Mouse (Mus musculus) lung, postnatal 0 days (tissue): ENCODE data around the gene Maco1. TPM values are rescaled to one million over a fixed set of nuclear protein-coding genes. Genes with fewer than 3 reads are reported as not detected.
"Not testable (repeated sequence)": the region's sequence is repeated elsewhere in the genome, so short reads cannot be mapped to it uniquely, and the experiment has no call there.

Experiments
- ATAC-seq: fragments of 200-750 bp; cut with Nextera tagmentation; 2 replicates; pipeline ENCODE4 v1.8.0; 2017; ENCODE audit warnings: moderate library complexity
- DNase-seq: peaks from one replicate; pipeline ENCODE4 v3.0.0-alpha.2; 2016; ENCODE audit warnings: low spot score
- H3K27ac ChIP-seq: fragments of 300-500 bp; sonication (generic); 2 replicates; pipeline ENCODE4 v1.5.1; 2014; ENCODE audit warnings: antibody characterized with exemption, mild to moderate bottlenecking, low read length, mixed read lengths
- H3K27me3 ChIP-seq: fragments of 300-500 bp; sonication (generic); replicated peaks from 2 replicates; pipeline ENCODE4 v1.6.1; 2014; ENCODE audit warnings: low read length, mixed read lengths; ENCODE audit not compliant: insufficient read depth
- H3K36me3 ChIP-seq: fragments of 300-500 bp; sonication (generic); 2 replicates; pipeline ENCODE4 v1.6.1; 2014; ENCODE audit warnings: low read length, mixed read lengths; ENCODE audit not compliant: insufficient read depth
- H3K4me1 ChIP-seq: fragments of 300-500 bp; sonication (generic); 2 replicates; pipeline ENCODE4 v1.6.1; 2014; ENCODE audit warnings: antibody characterized with exemption, low read depth, low read length, mixed read lengths; ENCODE audit not compliant: insufficient read depth
- H3K4me2 ChIP-seq: fragments of 300-500 bp; sonication (generic); replicated peaks from 2 replicates; pipeline ENCODE4 v1.6.1; 2014; ENCODE audit warnings: low read depth, mild to moderate bottlenecking, low read length, moderate library complexity, mixed read lengths
- H3K4me3 ChIP-seq: fragments of 300-500 bp; sonication (generic); 2 replicates; pipeline ENCODE4 v1.5.1; 2014; ENCODE audit warnings: low read depth, low read length
- H3K9ac ChIP-seq: fragments of 300-500 bp; sonication (generic); replicated peaks from 2 replicates; pipeline ENCODE4 v1.6.1; 2014; ENCODE audit warnings: low read depth, mild to moderate bottlenecking
- H3K9me3 ChIP-seq: fragments of 300-500 bp; sonication (generic); 2 replicates; pipeline ENCODE4 v1.6.1; 2016; ENCODE audit warnings: low read length, mixed read lengths
- CTCF ChIP-seq: IDR thresholded peaks from 2 replicates; pipeline ENCODE4 v1.5.1; 2016; ENCODE audit warnings: antibody characterized with exemption, mild to moderate bottlenecking
- EP300 ChIP-seq: IDR thresholded peaks from 2 replicates; pipeline ENCODE4 v1.6.1; 2016; ENCODE audit warnings: antibody characterized with exemption, mild to moderate bottlenecking, control low read depth
- WGBS: fragments of 180-500 bp; shearing (Covaris S2); extraction: QIAGEN DNeasy Blood & Tissue Kit; methylation state at CpG from one replicate; pipeline ENCODE4 v1.1.7; 2014; 5-methylcytosine and 5-hydroxymethylcytosine counted together
- polyA plus RNA-seq: library from polyadenylated mRNA; unstranded; fragments of >200 nt; fragmentation: Nextera tagmentation; extraction: Ambion mirVana; gene quantifications from 2 replicates; pipeline ENCODE4 v1.2.1, GENCODE M21; 2015

Gene Maco1
- polyA plus RNA-seq, 1 experiment from 2014 or later = 33.1 TPM

DNA sequence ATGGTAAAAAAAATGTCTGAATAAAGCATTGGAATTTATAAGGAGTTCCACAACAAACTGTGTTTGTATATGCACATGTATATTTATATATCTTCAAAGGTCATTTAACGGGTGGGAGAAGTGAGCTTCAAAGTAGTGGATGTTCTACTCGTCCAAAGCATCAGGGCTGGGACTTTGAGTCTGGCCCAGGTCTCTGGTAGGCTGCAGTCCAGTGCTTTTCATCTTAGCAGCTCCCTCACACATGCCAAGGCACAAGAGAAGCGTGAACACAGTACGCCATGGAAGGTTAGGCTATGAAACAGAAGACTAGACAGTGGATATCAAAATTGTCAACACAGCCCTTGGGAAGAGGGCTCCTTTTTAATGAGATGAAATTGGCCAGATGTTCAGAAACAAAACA, 2.6 kb downstream of the Maco1 start:
- TF ChIP-seq CTCF (no peak), EP300 (no peak)
- Histone ChIP-seq H3K9ac (no peak overlapping the region), H3K4me2 (no peak overlapping the region), H3K27me3 (no peaks in the 10 kb centered on the region), H3K4me1 (peaks cover 8% of the 10 kb centered on the region), H3K9me3 (no peaks in the 10 kb centered on the region), H3K36me3 (no peaks in the 10 kb centered on the region), H3K27ac (no peak overlapping the region), H3K4me3 (no peak overlapping the region)
- ATAC-seq (no peak), DNase-seq (no peak)
- 66% methylated on average over 4 of the region's 4 CpGs for WGBS

- Histone ChIP-seq H3K4me1 (peaks cover 8% of the 10 kb centered on the region), H3K36me3 (no peaks in the 10 kb centered on the region), H3K9me3 (no peaks in the 10 kb centered on the region), H3K4me2 (no peak overlapping the region), H3K27ac (0 out of 2 replicates have a peak overlapping the region, but pooled peaks have one; percentile 14), H3K9ac (no peak overlapping the region), H3K4me3 (no peak overlapping the region), H3K27me3 (no peaks in the 10 kb centered on the region)
- 43% methylated on average over 4 of the region's 4 CpGs for WGBS
- 0 out of 2 replicates have a peak, but pooled peaks have one; percentile 7 for TF ChIP-seq EP300
- no peak for TF ChIP-seq CTCF
- ATAC-seq (peak; percentile 38; the same call in 1 of the 2 replicates), DNase-seq (peak; percentile 65)
Measured at GRCm38 (mm10) chr4:134847587-134847986, 5.6 kb downstream of the Maco1 start.

- Histone ChIP-seq H3K27ac (no peak overlapping the region), H3K9me3 (no peaks in the 10 kb centered on the region), H3K27me3 (no peaks in the 10 kb centered on the region), H3K9ac (no peak overlapping the region), H3K4me2 (no peak overlapping the region), H3K36me3 (no peaks in the 10 kb centered on the region), H3K4me3 (no peak overlapping the region), H3K4me1 (peaks cover 4% of the 10 kb centered on the region)
- DNase-seq = no peak
- ATAC-seq = no peak
- WGBS = 69% methylated on average over 4 of the region's 4 CpGs
- no peak for TF ChIP-seq EP300
- TF ChIP-seq CTCF = no peak
Measured at GRCm38 (mm10) chr4:134843566-134843965, 9.6 kb downstream of the Maco1 start.

- Histone ChIP-seq H3K9ac (no peak overlapping the region), H3K4me3 (no peak overlapping the region), H3K9me3 (no peaks in the 10 kb centered on the region), H3K4me2 (no peak overlapping the region), H3K36me3 (no peaks in the 10 kb centered on the region), H3K4me1 (no peaks in the 10 kb centered on the region), H3K27ac (no peak overlapping the region), H3K27me3 (no peaks in the 10 kb centered on the region)
- TF ChIP-seq CTCF (no peak), EP300 (no peak)
- WGBS = 88% methylated on average over 1 of the region's 1 CpGs
- DNase-seq (no peak), ATAC-seq (no peak)
Measured at GRCm38 (mm10) chr4:134840231-134840630, 12.9 kb downstream of the Maco1 start.

DNA sequence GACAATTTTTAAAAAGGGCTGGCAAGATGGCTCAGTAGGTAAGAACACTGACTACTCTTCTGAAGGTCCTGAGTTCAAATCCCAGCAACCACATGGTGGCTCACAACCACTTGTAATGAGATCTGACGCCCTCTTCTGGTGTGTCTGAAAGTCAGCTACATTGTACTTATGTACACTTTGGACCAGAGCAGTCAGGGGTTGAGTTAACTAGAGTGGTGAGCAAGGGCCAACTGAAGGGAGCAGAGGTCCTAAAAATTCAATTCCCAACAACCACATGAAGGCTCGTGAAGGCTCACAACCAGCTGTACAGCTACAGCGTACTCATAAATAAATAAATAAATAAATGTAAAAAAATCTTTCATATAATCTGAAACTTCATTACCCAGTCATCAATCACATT, 14.4 kb downstream of the Maco1 start:
- not testable (repeated sequence) for DNase-seq, H3K36me3 ChIP-seq, H3K27me3 ChIP-seq, ATAC-seq, H3K4me2 ChIP-seq, H3K4me3 ChIP-seq, H3K4me1 ChIP-seq, H3K27ac ChIP-seq, H3K9ac ChIP-seq, H3K9me3 ChIP-seq
- 73% methylated on average over 3 of the region's 3 CpGs for WGBS

DNA sequence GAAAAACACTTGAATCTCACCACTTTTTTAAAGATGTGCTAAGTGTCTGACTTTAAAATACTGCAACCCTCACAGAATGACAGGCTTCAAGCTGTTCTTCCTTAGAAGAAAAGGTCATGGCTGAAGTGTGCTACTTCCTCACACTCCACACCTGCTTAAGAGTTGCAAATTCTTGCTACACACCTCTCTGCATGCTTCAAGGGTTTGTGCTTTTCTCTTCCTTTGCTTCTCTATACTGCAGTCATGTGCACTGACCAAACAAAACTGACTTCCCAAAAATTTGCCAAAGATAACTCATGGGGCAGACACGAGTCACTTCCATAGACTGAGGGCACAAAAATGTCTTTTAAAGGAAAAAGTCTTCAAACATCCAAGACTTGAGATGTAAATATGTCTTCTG, 14.9 kb downstream of the Maco1 start:
- H3K27ac ChIP-seq = no peak overlapping the region
- H3K4me2 ChIP-seq = no peak overlapping the region
- H3K36me3 ChIP-seq = no peaks in the 10 kb centered on the region
- no peak overlapping the region for H3K9ac ChIP-seq
- H3K4me1 ChIP-seq = no peaks in the 10 kb centered on the region
- no peaks in the 10 kb centered on the region for H3K9me3 ChIP-seq
- H3K4me3 ChIP-seq = no peak overlapping the region
- no peaks in the 10 kb centered on the region for H3K27me3 ChIP-seq
- TF ChIP-seq EP300 (no peak), CTCF (no peak)
- ATAC-seq (peak; percentile 73), DNase-seq (peak; percentile 75)
- 28% methylated on average over 1 of the region's 1 CpGs for WGBS

DNA sequence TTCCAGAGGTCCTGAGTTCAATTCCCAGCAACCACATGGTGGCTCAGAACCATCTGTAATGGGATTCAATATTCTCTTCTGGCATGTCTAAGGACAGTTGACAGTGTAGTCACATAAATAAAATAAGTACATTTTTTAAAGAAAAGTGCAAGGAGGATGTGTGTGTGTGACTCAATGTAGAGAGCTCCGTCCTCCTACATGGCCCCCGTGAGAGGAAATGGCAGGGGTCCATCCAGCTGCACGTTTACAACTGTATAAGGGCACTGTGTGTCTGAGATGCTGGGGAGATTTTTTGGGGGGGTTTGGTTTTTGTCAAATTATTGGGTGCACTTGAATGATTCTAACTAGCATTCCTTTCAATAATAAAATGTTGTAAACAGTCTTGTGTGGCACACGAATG, 17.7 kb downstream of the Maco1 start:
- Histone ChIP-seq H3K9ac (no peak overlapping the region), H3K4me2 (no peak overlapping the region), H3K4me3 (no peak overlapping the region), H3K4me1 (no peaks in the 10 kb centered on the region), H3K36me3 (peaks cover 4% of the 10 kb centered on the region; the same call in 1 of the 2 replicates), H3K27me3 (no peaks in the 10 kb centered on the region), H3K9me3 (no peaks in the 10 kb centered on the region), H3K27ac (no peak overlapping the region)
- ATAC-seq (no peak), DNase-seq (no peak)
- no peak for TF ChIP-seq CTCF
- TF ChIP-seq EP300 = no peak
- 86% methylated on average over 4 of the region's 4 CpGs for WGBS
